Mouse (Mus musculus) left cerebral cortex, postnatal 14 days (tissue): ENCODE results near the gene Ddx10. TPM values are rescaled to one million over a fixed set of nuclear protein-coding genes. Genes with fewer than 3 reads are reported as not detected.

ENCODE experiments used
- DNase-seq, 2 experiments: peaks; one replicate each; pipeline ENCODE4 v3.0.0; 2021 to 2022; ENCODE audit warnings: low spot score in 2 of 2, mixed read lengths in 1 of 2
- intact Hi-C: fragments of 180-260 bp; cut with DNase I; formaldehyde crosslinking; loops from one replicate; pipeline ENCODE4 v1.15.1; 2025
- total RNA-seq, 2 experiments: library from RNA; stranded (reverse); gene quantifications; 2 replicates each; pipeline ENCODE4 v1.2.3; 2021

The Ddx10 gene
- total RNA-seq, 2 experiments from 2014 or later: 20.9 to 21.1 TPM

DNA sequence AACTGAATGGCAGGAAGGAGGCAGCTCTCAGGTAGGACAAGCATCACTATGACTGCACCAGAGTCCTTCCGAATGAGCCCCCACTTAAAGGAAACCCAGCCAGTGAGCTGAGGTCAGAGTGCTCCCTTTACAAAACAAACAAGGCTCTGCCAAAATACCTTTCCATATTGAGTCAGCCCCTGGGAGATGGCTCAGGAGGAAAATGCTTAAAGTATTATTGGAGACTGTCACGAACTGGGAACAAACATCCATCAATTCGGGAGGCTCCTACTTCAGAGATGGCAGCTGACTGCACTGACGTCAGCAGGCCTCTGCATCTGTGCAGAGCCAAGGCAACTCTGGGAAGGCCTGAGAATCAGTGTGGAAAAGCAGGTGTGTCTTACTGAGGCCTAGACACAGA is 181.4 kb downstream of the Ddx10 start:
- intact Hi-C loops: no loop called here
- DNase-seq: no peak

DNA sequence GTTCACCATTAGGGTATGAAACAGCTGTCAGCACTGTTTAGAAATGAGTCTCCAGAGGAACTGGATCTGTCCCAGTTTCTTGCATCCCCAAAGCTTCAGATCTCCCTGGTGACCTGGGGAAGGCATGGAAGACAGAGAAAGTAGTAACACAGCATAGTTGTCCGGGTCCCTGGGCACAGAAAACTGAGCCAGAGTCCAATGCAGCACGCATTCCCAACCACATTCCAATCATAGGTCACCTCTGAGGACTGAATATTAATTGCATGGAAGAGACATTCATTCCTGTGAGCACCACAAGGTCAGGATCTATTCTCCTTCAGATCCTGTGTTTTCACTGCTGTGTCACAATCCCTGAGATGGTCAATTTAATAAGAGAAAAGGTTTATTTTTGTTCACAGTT is 182.8 kb downstream of the Ddx10 start:
- intact Hi-C loops: no loop called here
- no peak for DNase-seq

DNA sequence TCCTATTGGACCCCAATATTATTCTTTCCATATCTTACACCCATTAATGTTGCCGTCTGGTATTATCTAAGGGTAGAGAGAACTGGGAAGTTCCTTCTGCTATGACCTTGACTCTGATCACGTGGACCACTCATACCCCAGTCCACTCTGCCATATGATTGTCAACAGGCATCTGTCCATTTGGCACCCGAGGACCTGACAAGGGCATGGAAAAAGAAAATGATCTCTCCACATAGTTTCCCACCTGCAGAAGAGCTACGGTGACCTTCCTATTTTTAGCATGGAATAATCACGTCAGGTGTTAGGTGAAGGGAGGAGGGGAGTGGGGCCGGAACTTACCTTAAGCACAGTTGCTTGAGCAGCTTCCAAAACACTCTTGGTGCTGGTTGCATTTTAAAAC is 183.3 kb downstream of the Ddx10 start:
- intact Hi-C loops: no loop called here
- no peak for DNase-seq

DNA sequence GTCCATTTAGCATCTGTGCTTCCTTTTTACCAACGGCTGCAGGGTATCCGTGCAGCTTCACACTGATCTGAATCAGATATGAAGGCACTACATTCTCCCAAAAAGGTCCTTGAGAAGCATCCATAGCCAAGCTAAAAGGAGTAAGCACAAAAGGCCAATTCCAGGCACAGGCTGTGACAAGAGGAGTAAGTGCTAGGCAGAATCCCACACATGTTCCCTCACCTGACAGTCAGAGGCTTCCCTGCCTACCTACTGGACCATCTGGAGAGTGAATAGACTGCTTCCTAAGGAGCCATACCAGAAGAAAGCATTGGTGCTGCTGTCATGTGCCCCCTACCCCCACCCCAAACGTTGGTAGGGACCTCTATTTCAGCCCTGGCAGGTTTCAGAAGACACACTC is 192.5 kb downstream of the Ddx10 start:
- no peak for DNase-seq
- intact Hi-C loops: no loop called here

Other genes starting within 250 kb of the Ddx10 start
- gene Exph5, start 53.6 kb upstream of the Ddx10 start, total RNA-seq: 10 to 100 TPM; 12.8 to 19.1 TPM
- gene Kdelc2, start 136.0 kb upstream of the Ddx10 start, total RNA-seq: 1 to 10 TPM; 8.3 to 8.9 TPM
- under 1 TPM; 0.33 to 0.44 TPM for gene 4930550C14Rik, start 154.3 kb upstream of the Ddx10 start, total RNA-seq